Mouse (Mus musculus) brain, embryonic 14.5 days (tissue): ENCODE results near the gene Cutc. TPM values are rescaled to one million over a fixed set of nuclear protein-coding genes. Genes with fewer than 3 reads are reported as not detected.

Experiments used
- DNase-seq: peaks from one replicate; pipeline ENCODE4 v3.0.0-alpha.2; 2011; ENCODE audit warnings: low read depth
- CTCF ChIP-seq: fragments of 200-500 bp; IDR thresholded peaks from 2 replicates; pipeline ENCODE4 v1.5.1; 2012; ENCODE audit warnings: inconsistent platforms, mild to moderate bottlenecking, moderate library complexity, borderline replicate concordance; ENCODE audit not compliant: insufficient read depth, insufficient read length; ENCODE audit errors: extremely low read depth
- POLR2A ChIP-seq: fragments of 200-500 bp; IDR thresholded peaks from 2 replicates; pipeline ENCODE4 v1.6.1; 2012; ENCODE audit warnings: mild to moderate bottlenecking, inconsistent platforms, borderline replicate concordance; ENCODE audit not compliant: poor library complexity, insufficient read depth, insufficient read length, severe bottlenecking; ENCODE audit errors: extremely low read depth
- polyA plus RNA-seq: library from polyadenylated mRNA; depleted of rRNA; stranded (reverse); fragments of >200 nt; gene quantifications from 2 replicates; pipeline ENCODE4 v1.2.3, GENCODE M21; 2012

The Cutc gene
- polyA plus RNA-seq, 1 experiment = 4.3 TPM

DNA sequence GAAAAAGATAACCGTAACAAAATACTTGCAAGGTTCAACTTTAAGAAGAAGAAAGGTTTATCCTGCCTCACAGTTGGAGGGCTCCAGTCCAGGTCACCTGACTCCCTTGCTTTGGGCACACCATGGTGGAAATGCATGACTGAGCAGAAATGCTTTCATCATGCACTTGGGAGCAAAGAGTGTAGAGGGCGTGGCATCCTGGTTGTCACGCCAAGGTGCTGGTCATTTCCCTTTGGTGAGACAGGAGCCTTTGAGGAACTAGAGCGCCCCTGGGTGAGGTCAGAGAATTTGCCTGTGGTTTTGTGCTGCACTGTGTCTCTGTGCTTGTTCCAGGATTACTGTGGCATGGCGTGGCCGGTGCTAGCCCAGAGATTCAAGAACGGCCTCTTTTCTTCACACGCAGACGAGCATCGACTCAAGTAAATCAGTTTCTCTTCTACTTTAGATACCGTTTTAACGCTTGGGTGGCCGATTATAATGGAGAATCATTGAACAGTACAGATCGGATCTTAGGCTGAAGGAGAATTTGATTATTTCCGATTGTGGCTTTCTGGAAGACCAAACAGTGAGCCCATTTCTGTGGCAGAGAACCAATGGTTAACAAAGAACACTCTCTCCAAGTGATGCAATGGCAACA is 26.2 kb upstream of the Cutc start:
- no peak for DNase-seq
- TF ChIP-seq CTCF = no peak
- TF ChIP-seq POLR2A = no peak

DNA sequence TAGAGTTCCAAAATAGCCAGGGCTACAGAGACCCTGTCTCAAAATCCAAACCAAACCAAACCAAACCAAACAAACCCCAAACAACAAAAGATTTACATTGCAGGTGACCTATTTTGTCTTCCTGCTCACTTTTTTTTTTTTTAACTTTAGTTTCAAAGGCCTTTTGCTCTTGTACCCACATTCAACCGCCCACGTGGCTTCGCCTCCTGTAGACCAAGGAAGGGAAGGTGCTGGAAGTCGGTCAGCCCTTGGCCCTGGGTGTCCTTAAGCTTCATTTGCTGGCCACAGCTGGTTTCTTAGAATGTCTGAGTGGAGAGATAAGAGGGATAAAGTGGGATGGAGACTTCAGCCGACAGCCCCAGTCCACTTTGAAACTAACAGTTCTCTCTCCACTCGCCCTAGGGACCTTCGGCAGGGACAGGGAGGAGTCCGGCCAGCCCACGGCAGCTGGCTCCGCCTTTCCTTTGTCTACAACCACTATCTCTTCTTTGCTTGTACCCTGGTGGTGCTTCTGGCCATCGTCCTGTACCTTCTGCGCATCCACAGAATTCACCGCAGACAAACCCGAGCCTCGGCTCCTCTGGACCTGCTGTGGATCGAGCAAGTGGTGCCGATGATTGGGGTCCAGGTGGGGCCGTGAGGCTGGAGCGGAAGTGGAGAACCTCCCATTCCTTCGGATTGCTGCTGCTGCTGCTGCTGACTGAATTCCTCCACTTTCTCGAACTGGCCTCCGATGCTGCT is 23.3 kb upstream of the Cutc start:
- DNase-seq = peak; percentile 19
- TF ChIP-seq CTCF (no peak), POLR2A (no peak)

DNA sequence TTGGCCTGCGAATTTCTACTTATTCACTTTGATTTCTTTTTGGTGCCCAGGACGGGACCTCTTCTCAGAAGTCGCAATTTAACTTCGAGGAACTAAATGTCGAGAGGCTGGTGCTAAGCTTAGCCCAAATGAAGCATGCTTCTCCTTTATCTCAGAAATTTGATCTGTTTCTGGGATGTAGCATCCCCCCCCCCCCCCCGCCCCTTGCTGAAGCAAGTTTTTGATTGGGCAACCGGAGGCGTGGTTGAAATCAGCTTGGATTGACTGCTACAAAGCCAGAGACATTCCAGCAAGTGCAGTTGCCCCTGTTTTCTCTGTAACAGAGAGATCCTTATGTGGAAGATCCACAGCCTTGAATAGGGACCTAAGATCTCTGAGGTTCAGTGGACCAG is 22.8 kb upstream of the Cutc start:
- TF ChIP-seq POLR2A (no peak), CTCF (no peak)
- DNase-seq = peak; percentile 35

DNA sequence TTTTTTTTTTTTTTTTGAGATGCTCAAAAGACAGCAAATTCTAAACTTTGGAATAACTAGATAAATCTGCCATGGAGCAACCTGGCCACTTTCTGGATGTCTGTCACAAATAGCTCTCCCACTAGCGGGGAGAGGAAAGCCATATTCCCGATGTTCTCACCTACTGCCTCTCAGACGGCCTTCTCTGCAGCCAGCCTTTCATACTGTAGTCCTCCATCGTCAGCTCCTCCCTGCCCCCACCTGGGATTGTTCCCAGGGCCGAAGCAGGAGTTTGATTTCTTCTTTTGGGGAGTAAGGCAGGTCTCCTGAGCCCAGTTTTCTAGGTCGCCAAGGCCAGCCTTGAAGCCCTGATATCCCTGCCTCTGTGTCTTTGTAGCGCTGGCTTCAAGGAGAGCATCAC is 21.6 kb upstream of the Cutc start:
- TF ChIP-seq CTCF (no peak), POLR2A (no peak)
- DNase-seq = no peak

DNA sequence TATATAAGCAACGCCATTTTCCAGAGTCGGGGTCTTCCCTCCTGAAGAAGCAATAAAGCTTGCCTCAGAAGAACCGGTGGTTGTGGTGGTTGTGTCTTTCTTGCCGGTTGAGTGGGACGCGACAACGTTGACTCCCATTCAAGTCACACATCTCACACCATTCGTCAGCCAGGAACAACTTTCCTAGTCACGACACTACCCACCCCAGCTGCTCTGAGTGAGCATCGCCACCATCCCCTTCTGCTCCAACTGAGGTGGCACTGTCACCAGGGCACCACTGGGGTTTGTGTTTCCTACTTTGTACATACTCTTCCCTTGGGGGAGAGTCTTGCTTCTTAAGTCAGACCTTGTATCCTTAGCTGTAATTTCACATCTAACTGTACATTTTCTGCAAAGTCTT is 14.4 kb upstream of the Cutc start:
- TF ChIP-seq POLR2A (no peak), CTCF (no peak)
- DNase-seq = no peak

DNA sequence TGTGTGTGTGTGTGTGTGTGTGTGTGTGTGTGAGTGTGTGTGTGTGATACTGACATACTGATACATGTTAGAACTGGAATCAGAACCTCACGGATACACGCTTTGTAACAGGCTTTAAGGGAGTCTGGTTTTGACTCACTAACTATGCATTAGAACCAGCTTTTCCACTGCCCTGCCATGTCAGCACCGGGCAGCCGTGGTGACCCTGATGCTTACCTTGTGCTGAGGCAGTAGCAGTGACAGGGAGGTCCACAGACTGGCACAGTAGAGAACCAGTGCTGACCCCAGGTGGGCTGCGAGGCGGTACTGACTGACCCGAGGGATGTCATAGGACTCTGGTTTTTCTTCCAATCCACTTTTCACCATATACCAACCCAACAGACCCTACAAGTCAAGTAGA is 9.4 kb upstream of the Cutc start:
- DNase-seq = no peak
- TF ChIP-seq POLR2A (no peak), CTCF (no peak)

DNA sequence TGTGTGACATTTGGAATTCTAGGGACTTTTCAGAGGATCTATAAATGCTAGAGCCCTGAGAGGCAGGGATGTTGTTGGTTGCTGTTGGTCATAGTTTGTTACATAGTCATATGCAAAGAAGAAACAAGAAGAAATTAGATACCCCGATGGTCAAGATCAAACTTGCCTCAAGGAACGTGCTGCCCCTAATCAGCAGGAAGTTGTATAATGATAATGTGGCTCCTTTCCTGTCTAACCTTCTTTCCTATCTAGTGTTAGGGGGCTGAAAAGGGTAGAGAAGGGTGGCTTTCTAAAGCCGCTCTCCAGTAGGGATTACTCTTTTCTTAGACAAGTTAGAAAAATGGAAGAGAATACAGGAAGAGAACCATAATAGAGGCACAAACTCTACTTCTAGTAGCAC is 7.1 kb upstream of the Cutc start:
- no peak for DNase-seq

DNA sequence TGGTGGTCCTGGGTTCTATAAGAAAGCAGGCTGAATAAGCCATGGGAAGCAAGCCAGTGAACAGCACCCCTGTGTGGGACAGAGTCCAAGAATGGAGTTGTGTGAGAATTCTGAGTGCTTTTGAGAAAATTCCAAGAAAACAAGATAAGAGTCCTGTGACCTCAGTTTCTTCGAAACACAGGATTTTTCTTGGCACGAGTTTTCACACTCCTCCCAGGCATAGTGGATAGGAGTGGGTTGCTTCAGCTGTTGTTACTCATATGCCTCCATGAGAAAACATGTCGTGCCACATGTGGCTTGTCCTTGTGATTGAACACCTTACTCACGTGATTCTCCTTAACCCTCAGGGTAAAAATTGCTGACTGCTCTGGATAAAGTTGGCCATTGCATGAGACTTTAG is 4.9 kb upstream of the Cutc start:
- no peak for DNase-seq
- TF ChIP-seq CTCF = no peak
- TF ChIP-seq POLR2A = no peak

More for the DNA sequence above, 7.1 kb upstream of the Cutc start:
- TF ChIP-seq CTCF (no peak), POLR2A (no peak)

DNA sequence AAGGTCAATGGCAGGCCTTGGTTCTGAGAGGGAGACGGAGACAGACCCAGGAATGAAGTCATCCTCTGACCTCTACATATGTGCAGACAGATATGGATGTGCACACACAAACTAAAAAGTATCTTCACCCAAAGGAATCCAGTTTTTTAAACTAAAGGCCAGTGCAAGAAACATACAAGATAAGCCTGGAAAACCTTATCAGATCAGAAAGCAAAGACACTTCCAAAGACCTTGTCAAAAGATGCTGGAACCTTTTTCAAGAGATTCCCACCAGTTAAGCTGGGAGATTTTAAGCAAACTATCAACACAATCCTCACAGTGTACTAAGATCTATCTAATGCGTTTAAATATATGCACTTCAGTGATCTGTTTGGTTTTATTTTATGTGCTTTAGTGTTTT is 2.8 kb upstream of the Cutc start:
- TF ChIP-seq CTCF = no peak
- no peak for TF ChIP-seq POLR2A
- DNase-seq = no peak

DNA sequence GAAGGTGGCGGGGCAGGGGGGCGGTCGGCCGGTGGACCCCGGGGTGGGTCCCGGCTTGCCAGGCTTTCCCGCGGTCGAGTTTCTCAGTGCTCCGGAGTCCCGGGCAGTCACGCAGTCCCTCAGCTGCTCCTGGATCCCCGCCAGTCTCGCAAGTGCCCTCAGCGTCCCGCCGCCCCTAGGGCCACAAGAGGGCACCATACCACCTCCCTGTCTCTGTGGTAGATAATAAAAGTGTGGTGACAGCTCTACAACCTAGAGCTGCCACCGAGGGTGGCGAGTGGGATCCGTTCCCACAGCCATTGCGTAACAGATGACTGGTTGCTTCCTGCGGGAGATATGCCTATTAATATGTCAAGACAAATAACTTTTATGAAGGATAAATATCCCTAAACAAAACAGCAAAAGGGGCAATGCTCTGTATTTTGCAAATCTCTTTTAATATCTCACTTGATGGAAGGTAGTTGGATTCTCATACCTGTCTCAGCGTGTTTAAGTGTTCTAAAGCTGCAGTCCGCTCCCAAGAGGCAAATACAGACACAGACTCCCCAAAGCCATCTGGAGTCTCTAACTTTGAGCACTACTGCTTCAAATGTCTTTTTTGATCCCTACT is 535 bp downstream of the Cutc start:
- DNase-seq = no peak
- no peak for TF ChIP-seq POLR2A
- peak; percentile 74 for TF ChIP-seq CTCF

DNA sequence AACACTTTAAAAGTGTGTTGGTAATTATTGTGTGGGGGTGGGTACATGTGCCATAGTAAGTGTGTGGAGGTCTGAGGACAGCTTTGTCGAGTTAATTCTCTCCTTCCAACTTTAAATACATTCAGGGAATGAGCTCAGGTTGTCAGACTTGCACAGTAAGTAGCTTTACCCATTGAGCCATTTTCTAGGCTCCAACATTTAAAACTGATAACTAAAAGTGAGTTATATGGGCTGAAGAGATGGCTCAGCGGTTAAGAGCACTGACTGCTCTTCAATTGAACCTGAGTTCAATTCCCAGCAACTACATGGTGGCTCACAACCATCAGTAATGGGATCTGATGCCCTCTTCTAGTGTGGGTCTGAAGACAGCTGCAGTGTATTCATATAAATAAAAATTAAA is 1.4 kb downstream of the Cutc start:
- no peak for DNase-seq
- TF ChIP-seq POLR2A (no peak), CTCF (no peak)
